Mouse (Mus musculus): ENCODE data around the gene Ube2k.

DNA sequence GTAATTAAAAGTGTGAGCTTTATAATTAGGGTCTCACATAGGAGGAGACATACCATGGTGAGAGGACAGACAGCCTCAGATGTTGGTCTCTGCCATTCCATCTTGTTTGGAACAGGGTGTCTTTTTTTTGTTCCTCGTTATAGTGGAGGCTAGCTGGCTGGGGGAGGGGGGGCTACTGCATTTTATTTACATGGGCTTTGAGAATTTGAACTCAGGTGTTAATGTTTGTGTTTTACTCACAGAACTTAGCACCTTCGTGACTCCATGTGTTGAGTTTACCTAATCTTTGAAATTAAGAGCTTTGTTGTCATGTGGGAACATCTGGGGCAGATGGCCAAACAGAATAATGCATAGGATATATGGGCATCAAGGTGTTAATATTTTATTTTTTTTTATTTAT, 7.6 kb downstream of the Ube2k start:
- TF ChIP-seq CTCF (IDR thresholded peaks at IDR 0.05; ENCODE audit: control insufficient read depth, insufficient read depth, insufficient replicate concordance, low read depth, low read length) (no peak), POLR2A (IDR thresholded peaks at IDR 0.05; ENCODE audit: control insufficient read depth, low read depth, low read length) (no peak)
